Mouse (Mus musculus): ENCODE results near the gene Sipa1l1. TPM values are rescaled to one million over a fixed set of nuclear protein-coding genes. Genes with fewer than 3 reads are reported as not detected.

Gene Sipa1l1
- polyA plus RNA-seq, 1 experiment from 2014 or later, result 11.3 TPM

DNA sequence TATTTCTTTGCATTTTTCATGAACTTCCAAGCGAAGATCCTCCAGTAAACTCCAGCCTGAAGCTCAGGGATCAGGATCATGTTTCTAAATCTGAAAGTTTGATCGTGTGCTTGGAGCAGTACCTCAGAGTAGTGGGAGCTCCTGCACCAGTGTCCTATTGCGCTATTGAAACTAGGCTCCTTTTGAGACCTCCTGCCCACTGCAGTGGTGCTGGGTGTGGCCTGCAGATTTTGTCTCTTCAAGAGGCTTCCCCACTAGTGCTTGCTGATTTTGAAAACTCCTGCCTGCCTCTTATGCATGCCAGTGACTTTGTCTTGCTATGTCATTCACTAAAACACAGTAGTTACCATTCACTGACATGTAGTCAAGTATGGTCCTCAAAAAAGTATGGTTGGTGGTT, 213.8 kb downstream of the Sipa1l1 start:
- no peaks in the 10 kb centered on the region for H3K79me2 ChIP-seq (ENCODE audit: inconsistent target)
- WGBS (ENCODE audit: missing documents), result 95% methylated on average over 3 of the region's 3 CpGs
- no peak overlapping the region for H3K27ac ChIP-seq
- no peaks in the 10 kb centered on the region for H3K36me3 ChIP-seq (ENCODE audit: inconsistent target)
- no peak overlapping the region for H3K4me3 ChIP-seq (ENCODE audit: inconsistent target)

DNA sequence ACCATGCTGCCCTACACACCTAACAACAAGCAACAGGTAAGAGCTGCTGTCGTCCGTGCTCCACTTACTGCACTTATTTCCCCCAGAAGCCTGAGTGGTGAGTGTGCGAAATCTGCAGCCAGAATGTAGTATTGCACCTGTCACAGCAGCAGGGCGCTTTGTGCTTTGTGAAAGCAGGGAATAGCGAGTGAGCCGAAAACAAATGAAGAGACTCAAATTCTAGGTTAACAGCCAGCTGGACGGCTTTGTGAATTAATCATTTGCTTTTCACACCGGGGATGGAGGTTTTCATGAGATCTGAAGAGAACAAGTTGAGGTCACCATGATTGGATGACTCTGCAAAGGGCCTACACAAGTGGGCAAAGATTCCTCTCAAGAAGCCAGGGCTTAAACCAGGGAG, 215.6 kb downstream of the Sipa1l1 start:
- 93% methylated on average over 8 of the region's 8 CpGs for WGBS (ENCODE audit: missing documents)
- Histone ChIP-seq H3K79me2 (ENCODE audit: inconsistent target) (no peaks in the 10 kb centered on the region), H3K4me3 (ENCODE audit: inconsistent target) (no peak overlapping the region), H3K27ac (no peak overlapping the region), H3K36me3 (ENCODE audit: inconsistent target) (no peaks in the 10 kb centered on the region)

DNA sequence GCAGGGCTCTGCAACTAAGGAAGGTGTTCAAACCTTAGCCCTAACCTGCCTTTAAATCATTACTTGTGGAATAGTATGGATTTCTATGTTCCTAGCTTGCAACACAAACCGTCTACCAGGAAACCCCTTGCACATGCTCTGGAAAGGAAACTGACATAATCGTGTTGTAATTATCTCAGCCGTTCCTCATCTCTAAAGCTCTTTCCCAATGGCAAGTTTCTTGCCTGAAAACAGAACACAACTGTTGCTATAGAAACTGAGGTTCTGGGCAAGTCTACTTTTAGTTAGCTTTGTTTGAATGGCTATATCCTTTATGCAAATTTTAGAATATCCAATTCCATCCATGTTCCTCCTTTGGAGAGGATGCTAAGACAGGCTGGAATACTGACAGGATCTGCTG, 217.9 kb downstream of the Sipa1l1 start:
- H3K36me3 ChIP-seq (ENCODE audit: inconsistent target), result no peaks in the 10 kb centered on the region

DNA sequence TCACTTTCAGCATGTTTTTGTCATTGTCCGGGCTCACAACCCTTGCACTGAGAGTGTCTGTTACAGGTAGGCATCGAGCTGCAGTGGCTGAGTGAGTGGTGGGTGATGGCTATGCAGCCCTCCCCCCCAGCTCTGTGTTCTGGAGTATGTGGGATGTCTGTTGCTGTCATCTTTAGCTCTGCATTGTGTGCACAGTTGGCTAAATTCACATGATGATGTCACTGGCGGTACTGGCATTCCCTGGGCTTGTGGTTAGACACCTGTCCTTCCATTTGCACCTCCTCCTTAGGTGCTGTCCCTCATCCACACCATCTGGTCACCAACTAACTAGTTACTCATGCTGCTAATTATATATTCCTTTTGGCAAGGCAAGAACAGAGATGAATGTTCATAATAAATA, 218.5 kb downstream of the Sipa1l1 start:
- H3K79me2 ChIP-seq (ENCODE audit: inconsistent target), result no peaks in the 10 kb centered on the region
- H3K4me3 ChIP-seq (ENCODE audit: inconsistent target), result no peak overlapping the region
- 93% methylated on average over 3 of the region's 3 CpGs for WGBS (ENCODE audit: missing documents)
- no peak overlapping the region for H3K27ac ChIP-seq
- no peaks in the 10 kb centered on the region for H3K36me3 ChIP-seq (ENCODE audit: inconsistent target)

More for the DNA sequence above, 217.9 kb downstream of the Sipa1l1 start:
- Histone ChIP-seq H3K4me3 (ENCODE audit: inconsistent target) (no peak overlapping the region), H3K79me2 (ENCODE audit: inconsistent target) (no peaks in the 10 kb centered on the region), H3K27ac (no peak overlapping the region)
- WGBS (ENCODE audit: missing documents), result 13% methylated on average over 3 of the region's 3 CpGs

DNA sequence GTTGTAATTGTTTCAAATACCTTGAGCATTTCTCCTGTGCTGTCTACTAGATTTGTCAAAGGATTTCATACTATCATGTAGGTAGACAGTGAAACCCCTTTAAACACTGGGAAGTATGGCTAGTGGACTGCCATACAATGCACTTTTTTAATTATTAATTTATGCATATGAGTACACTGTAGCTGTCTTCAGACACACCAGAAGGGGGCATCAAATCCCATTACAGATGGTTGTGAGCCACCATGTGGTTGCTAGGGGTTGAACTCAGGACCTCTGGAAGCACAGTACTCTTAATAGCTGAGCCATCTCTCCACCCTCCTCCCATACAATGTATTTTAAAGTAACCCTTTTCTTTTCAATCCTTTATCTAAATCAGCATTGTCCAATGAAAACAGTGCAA, 219.0 kb downstream of the Sipa1l1 start:
- no peaks in the 10 kb centered on the region for H3K79me2 ChIP-seq (ENCODE audit: inconsistent target)
- no peak overlapping the region for H3K4me3 ChIP-seq (ENCODE audit: inconsistent target)
- H3K36me3 ChIP-seq (ENCODE audit: inconsistent target), result no peaks in the 10 kb centered on the region
- H3K27ac ChIP-seq, result no peak overlapping the region

DNA sequence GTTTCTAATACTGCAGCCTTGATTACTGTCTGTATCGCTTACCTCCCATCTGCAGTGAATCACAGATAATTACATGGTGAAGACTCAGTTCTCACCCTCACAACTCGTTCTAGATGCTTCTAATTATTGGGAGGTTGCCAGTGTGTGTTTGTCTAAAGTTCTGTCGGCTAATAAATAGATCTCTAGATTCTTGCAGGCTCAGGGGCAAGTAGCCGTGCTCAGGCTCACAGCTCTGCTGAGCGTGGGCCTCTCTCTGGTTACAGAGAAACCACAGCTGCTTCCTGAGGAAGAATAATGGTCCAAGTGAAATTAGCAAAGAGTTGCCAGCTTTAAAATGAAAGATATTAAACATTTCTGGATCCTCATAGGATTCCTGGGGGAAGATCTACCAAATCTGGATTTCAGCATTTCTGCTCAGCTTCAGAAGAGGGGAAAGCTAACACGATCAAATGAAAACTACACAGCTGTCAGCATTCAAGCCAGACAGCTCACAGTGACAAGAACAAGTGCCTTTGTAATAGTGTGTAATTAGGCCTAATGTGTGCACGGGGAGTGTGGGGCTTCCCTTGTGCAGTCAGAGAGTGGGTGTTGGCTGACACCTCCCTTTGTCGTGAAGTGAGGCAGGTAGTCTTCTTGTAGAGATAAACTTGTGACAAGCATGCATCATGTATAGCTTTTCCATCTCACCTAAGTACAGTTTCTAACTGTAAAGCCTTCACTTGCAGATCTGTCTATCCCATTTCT, 225.2 kb downstream of the Sipa1l1 start:
- Histone ChIP-seq H3K79me2 (ENCODE audit: inconsistent target) (no peaks in the 10 kb centered on the region), H3K4me3 (ENCODE audit: inconsistent target) (no peak overlapping the region), H3K36me3 (ENCODE audit: inconsistent target) (no peaks in the 10 kb centered on the region), H3K27ac (no peak overlapping the region)
- 24% methylated on average over 8 of the region's 8 CpGs for WGBS (ENCODE audit: missing documents)

DNA sequence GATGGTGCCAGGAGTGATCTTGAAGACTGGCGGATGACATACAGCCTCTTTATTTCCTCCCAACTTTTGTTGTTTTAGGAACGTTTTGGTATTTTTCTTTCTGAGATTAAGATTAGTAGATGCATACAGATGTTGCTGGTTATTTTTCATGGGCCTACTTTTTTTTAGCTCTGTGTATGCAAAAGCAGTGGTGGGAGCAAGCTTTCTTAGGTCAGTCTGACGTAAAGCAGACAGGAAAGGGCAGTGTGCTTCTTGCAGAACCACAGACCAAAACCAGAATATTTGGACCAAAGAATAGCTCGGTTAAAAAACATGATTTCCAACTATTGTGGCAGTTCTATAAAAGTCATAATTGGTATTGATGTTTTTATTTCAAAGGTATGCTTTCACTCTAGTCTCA, 226.1 kb downstream of the Sipa1l1 start:
- H3K4me3 ChIP-seq (ENCODE audit: inconsistent target), result no peak overlapping the region
- WGBS (ENCODE audit: missing documents), result 88% methylated on average over 4 of the region's 4 CpGs

DNA sequence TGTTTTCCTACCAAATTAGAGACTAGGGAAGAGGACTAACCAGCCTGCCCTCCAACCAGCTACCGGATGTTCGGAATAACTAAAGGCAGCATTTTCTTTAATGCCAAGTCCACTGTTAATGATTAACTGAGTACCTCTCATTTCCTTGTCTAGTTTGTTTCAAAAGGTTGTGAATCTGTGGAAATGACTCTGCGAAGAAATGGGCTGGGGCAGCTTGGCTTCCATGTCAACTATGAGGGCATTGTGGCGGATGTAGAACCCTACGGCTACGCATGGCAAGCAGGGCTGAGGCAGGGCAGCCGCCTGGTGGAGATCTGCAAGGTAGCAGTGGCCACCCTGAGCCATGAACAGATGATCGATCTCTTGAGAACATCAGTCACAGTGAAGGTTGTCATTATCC, 228.1 kb downstream of the Sipa1l1 start:
- 97% methylated on average over 6 of the region's 8 CpGs for WGBS (ENCODE audit: missing documents)
- Histone ChIP-seq H3K36me3 (ENCODE audit: inconsistent target) (no peaks in the 10 kb centered on the region), H3K4me3 (ENCODE audit: inconsistent target) (no peak overlapping the region), H3K27ac (no peak overlapping the region), H3K79me2 (ENCODE audit: inconsistent target) (no peaks in the 10 kb centered on the region)

More for the DNA sequence above, 226.1 kb downstream of the Sipa1l1 start:
- H3K36me3 ChIP-seq (ENCODE audit: inconsistent target), result no peaks in the 10 kb centered on the region
- no peaks in the 10 kb centered on the region for H3K79me2 ChIP-seq (ENCODE audit: inconsistent target)
- no peak overlapping the region for H3K27ac ChIP-seq

DNA sequence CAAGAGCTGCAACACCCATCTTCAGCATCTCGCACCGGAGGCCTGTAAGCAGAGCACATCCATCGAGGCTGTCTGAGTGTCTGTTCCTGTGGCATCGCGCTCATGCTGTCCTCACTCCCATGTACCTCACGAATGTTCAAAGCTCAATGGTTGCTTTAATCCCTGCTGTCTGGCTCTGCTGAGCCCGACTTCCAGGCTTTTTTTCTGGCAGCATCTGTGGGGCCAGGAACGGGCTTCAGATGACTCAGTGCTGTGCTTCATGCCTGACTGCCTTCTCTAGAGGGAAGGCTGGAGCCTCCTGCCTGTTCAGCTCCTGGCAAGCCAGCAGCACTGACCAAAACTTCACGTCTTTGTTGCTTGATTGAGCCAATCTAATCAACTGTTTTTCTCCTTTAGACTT, 228.6 kb downstream of the Sipa1l1 start:
- no peaks in the 10 kb centered on the region for H3K36me3 ChIP-seq (ENCODE audit: inconsistent target)
- WGBS (ENCODE audit: missing documents), result 93% methylated on average over 9 of the region's 9 CpGs
- H3K4me3 ChIP-seq (ENCODE audit: inconsistent target), result no peak overlapping the region
- no peaks in the 10 kb centered on the region for H3K79me2 ChIP-seq (ENCODE audit: inconsistent target)
- no peak overlapping the region for H3K27ac ChIP-seq

DNA sequence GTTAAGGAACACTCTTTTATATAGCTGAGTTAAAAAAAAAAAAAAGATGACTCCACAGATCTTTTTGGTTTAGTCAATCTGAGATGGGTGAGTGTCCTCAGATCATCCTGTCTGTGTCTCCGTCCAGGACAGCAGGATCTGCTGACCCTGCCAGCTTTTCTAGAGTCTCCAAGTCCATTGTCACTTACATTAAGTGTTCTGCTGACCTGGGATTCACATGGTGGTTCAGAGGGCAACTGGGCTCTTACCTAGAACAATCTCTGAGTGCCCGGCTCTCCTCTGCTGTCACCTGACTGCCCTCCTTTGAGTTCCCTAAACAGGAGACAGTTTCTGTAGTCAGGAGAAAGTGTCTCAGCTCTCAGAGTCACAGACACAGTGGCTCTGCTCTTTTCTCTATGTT, 229.8 kb downstream of the Sipa1l1 start:
- Histone ChIP-seq H3K27ac (no peak overlapping the region), H3K36me3 (ENCODE audit: inconsistent target) (no peaks in the 10 kb centered on the region), H3K4me3 (ENCODE audit: inconsistent target) (no peak overlapping the region), H3K79me2 (ENCODE audit: inconsistent target) (no peaks in the 10 kb centered on the region)
- 100% methylated on average over 2 of the region's 2 CpGs for WGBS (ENCODE audit: missing documents)

DNA sequence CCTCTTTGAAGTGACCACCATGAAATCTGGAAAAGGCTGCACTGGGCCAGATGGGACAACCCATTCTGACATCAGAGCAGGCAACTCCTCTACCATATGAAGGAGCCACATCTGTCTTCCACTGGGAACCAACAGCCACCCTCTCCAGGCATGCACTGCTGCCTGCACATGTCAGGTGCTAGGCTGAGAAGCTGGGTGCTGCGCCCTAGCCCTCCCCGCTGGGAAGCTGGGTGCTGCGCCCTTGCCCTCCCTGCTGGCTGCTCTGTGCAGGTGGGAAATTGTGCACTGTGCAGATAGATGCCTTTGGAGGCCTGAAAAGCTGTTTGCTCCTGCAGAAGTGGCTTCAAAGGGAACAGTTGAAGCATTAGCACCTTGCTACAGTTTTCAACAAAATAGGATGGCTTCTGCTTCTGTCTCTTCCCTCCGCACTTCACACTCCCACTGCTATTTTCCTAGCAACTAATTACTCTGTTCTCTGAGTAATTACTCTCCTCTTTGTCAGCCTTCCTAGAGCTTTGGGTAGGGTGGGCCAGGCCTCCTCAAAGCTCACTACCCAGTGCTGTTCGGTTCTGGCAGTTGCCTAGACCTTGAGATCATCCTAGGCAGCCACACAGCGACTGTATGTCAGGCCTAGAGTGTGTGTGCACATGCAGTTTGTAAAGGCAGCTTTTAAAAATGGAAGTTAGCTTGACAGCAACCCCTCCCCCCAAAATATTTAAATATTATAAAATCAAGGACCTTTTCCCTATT, 231.0 kb downstream of the Sipa1l1 start:
- no peak overlapping the region for H3K27ac ChIP-seq
- H3K79me2 ChIP-seq (ENCODE audit: inconsistent target), result no peaks in the 10 kb centered on the region
- H3K36me3 ChIP-seq (ENCODE audit: inconsistent target), result no peaks in the 10 kb centered on the region
- H3K4me3 ChIP-seq (ENCODE audit: inconsistent target), result no peak overlapping the region
- over 99% methylated on average over 6 of the region's 6 CpGs for WGBS (ENCODE audit: missing documents)

DNA sequence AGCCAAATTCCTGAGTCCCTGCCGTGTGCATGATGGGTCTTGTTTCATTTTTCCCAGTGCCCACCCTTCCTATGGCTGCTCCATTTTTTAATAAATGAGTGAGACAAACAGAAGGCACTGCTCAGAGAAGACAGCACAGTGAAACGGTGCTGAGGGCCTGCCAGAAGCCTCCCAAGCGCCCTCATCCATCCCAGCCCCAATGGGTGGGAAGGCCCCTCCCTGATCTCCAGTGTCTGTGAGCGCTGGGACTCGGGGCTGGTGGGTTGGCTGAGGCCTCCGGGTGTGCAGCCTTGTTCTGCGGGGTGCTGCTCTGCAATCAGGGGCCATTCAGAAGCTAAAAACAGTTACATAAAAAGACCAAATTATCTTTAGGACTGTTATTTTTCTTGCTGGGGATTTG, 231.7 kb downstream of the Sipa1l1 start:
- no peak overlapping the region for H3K4me3 ChIP-seq (ENCODE audit: inconsistent target)
- WGBS (ENCODE audit: missing documents), result 95% methylated on average over 7 of the region's 7 CpGs
- H3K36me3 ChIP-seq (ENCODE audit: inconsistent target), result no peaks in the 10 kb centered on the region
- no peak overlapping the region for H3K27ac ChIP-seq
- no peaks in the 10 kb centered on the region for H3K79me2 ChIP-seq (ENCODE audit: inconsistent target)

DNA sequence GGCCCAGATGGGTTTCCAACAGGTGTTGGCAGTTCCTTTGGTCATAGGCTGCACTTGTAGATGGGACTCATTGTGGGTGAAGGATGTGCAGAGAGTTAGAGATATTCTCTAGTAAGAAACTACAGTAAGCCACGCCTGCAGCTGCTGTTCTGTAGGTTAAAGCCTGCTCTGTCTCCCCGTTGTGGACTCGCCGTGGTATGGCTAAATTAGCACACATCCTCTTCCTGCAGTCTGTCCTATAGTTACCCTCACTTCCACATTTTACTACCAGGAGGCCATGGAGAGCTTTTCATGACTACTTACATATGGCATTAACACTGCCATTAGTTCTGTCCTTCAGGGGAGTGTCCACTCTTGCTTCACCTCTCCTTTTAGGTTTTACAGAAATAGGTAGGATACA, 232.3 kb downstream of the Sipa1l1 start:
- no peak overlapping the region for H3K27ac ChIP-seq
- no peaks in the 10 kb centered on the region for H3K36me3 ChIP-seq (ENCODE audit: inconsistent target)
- no peak overlapping the region for H3K4me3 ChIP-seq (ENCODE audit: inconsistent target)
- 10% methylated on average over 4 of the region's 4 CpGs for WGBS (ENCODE audit: missing documents)
- no peaks in the 10 kb centered on the region for H3K79me2 ChIP-seq (ENCODE audit: inconsistent target)

DNA sequence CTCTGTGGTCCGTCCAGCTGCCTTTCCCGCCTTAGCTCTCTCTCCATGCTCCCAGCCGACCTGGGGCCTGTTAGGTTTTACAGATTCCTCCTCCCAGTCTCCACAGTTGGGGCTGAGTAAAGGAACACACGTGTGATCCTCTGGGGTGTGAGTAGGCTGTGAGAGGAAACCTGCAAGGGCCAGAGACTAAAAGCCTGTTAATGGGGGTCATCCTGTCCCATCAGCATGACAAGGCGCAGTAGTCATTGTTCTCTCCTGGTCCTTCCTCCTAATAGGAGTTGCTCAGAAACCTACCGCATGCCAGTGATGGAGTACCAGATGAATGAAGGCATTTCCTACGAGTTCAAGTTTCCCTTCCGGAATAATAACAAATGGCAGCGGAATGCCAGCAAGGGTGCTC, 233.5 kb downstream of the Sipa1l1 start:
- no peak overlapping the region for H3K4me3 ChIP-seq (ENCODE audit: inconsistent target)
- no peaks in the 10 kb centered on the region for H3K36me3 ChIP-seq (ENCODE audit: inconsistent target)
- no peaks in the 10 kb centered on the region for H3K79me2 ChIP-seq (ENCODE audit: inconsistent target)
- H3K27ac ChIP-seq, result no peak overlapping the region
- 93% methylated on average over 8 of the region's 9 CpGs for WGBS (ENCODE audit: missing documents)

DNA sequence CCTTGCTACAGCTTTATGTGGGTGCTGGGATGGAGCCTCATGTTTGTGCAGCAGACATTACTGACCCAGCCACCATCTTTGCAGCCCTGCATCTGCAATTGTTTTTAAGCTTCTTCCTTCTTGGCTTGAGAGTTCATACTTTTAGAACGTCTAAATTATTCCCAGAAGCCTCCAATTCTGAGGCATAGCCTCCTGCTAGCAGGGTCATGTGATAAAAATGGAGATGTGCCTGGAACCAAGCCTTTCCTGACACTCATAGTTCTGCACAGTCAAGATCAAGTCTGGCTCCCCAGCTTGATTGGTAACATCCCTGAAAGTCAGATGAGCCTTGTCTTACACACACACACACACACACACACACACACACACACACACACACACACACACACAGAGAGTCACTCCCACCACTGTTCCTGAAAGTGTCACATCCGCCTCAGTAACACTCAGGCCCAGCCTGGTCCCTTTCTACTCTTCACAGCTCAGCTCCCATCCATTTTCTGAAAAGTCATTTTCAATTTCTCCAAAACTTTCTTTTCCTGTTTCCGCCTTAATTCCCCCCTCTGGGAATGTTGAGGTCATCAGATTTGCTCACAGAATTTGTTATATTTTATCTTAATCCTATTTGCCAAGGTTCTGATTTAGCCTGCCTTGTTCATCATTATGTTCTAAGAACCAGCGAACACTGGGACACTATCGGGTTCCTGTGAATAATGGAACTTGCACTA, 238.6 kb downstream of the Sipa1l1 start:
- no peaks in the 10 kb centered on the region for H3K36me3 ChIP-seq (ENCODE audit: inconsistent target)
- H3K27ac ChIP-seq, result no peak overlapping the region
- no peak overlapping the region for H3K4me3 ChIP-seq (ENCODE audit: inconsistent target)
- H3K79me2 ChIP-seq (ENCODE audit: inconsistent target), result no peaks in the 10 kb centered on the region
- 100% methylated on average over 5 of the region's 5 CpGs for WGBS (ENCODE audit: missing documents)
